Mouse (Mus musculus): ENCODE data around the gene Neurl2. TPM values are rescaled to one million over a fixed set of nuclear protein-coding genes. Genes with fewer than 3 reads are reported as not detected.

Neurl2 gene
- polyA plus RNA-seq, 1 experiment, result 31.7 TPM

- TF ChIP-seq CTCF (IDR thresholded peaks at IDR 0.05; ENCODE audit: borderline replicate concordance, control insufficient read depth, extremely low read depth, insufficient read depth, low read length, poor library complexity), result no peak
- H3K36me3 ChIP-seq (ENCODE audit: control insufficient read depth, insufficient read depth, low read length), result peaks cover 7% of the 10 kb centered on the region; the same call in 1 of the 2 replicates
- H3K4me1 ChIP-seq (replicated peaks; ENCODE audit: control insufficient read depth, insufficient read depth, low read length), result 0 out of 2 replicates have a peak, but pooled peaks cover 2% of the 10 kb centered on the region
- WGBS, result 95% methylated on average over 6 of the region's 6 CpGs
- no peak overlapping the region for H3K27ac ChIP-seq (ENCODE audit: control insufficient read depth, insufficient read depth, low read length)
- H3K27me3 ChIP-seq (ENCODE audit: control insufficient read depth, insufficient read depth, low read length), result no peaks in the 10 kb centered on the region
- H3K4me3 ChIP-seq (ENCODE audit: control insufficient read depth, insufficient read depth, low read length), result no peak overlapping the region
- no peak for DNase-seq
Observed at GRCm38 (mm10) chr2:164821060-164821459, 12.2 kb downstream of the Neurl2 start.

GRCm38 (mm10) chr2:164817703-164818102 lies 15.6 kb downstream of the Neurl2 start:
- Histone ChIP-seq H3K27me3 (ENCODE audit: control insufficient read depth, insufficient read depth, low read length) (no peaks in the 10 kb centered on the region), H3K36me3 (ENCODE audit: control insufficient read depth, insufficient read depth, low read length) (peaks cover 5% of the 10 kb centered on the region; the same call in 1 of the 2 replicates), H3K4me1 (replicated peaks; ENCODE audit: control insufficient read depth, insufficient read depth, low read length) (no peaks in the 10 kb centered on the region), H3K27ac (ENCODE audit: control insufficient read depth, insufficient read depth, low read length) (no peak overlapping the region), H3K4me3 (ENCODE audit: control insufficient read depth, insufficient read depth, low read length) (no peak overlapping the region)
- no peak for DNase-seq
- 97% methylated on average over 5 of the region's 5 CpGs for WGBS
- TF ChIP-seq CTCF (IDR thresholded peaks at IDR 0.05; ENCODE audit: borderline replicate concordance, control insufficient read depth, extremely low read depth, insufficient read depth, low read length, poor library complexity) (no peak), POLR2A (IDR thresholded peaks at IDR 0.05; ENCODE audit: control insufficient read depth, extremely low read depth, insufficient read depth, low read length, poor library complexity) (no peak)

- no peak for DNase-seq
- no peak for TF ChIP-seq POLR2A (IDR thresholded peaks at IDR 0.05; ENCODE audit: control insufficient read depth, extremely low read depth, insufficient read depth, low read length, poor library complexity)
- no peak for TF ChIP-seq CTCF (IDR thresholded peaks at IDR 0.05; ENCODE audit: borderline replicate concordance, control insufficient read depth, extremely low read depth, insufficient read depth, low read length, poor library complexity)
- H3K36me3 ChIP-seq (ENCODE audit: control insufficient read depth, insufficient read depth, low read length), result peaks cover 5% of the 10 kb centered on the region; the same call in 1 of the 2 replicates
- no peak overlapping the region for H3K4me3 ChIP-seq (ENCODE audit: control insufficient read depth, insufficient read depth, low read length)
- no peaks in the 10 kb centered on the region for H3K4me1 ChIP-seq (replicated peaks; ENCODE audit: control insufficient read depth, insufficient read depth, low read length)
- no peaks in the 10 kb centered on the region for H3K27me3 ChIP-seq (ENCODE audit: control insufficient read depth, insufficient read depth, low read length)
- WGBS, result 95% methylated on average over 6 of the region's 6 CpGs
- H3K27ac ChIP-seq (ENCODE audit: control insufficient read depth, insufficient read depth, low read length), result no peak overlapping the region
Observed at GRCm38 (mm10) chr2:164817206-164817605, 16.1 kb downstream of the Neurl2 start.

GRCm38 (mm10) chr2:164815821-164816220 lies 17.4 kb downstream of the Neurl2 start:
- 95% methylated on average over 8 of the region's 8 CpGs for WGBS
- Histone ChIP-seq H3K4me1 (replicated peaks; ENCODE audit: control insufficient read depth, insufficient read depth, low read length) (no peaks in the 10 kb centered on the region), H3K27me3 (ENCODE audit: control insufficient read depth, insufficient read depth, low read length) (no peaks in the 10 kb centered on the region), H3K27ac (ENCODE audit: control insufficient read depth, insufficient read depth, low read length) (no peak overlapping the region), H3K4me3 (ENCODE audit: control insufficient read depth, insufficient read depth, low read length) (no peak overlapping the region), H3K36me3 (ENCODE audit: control insufficient read depth, insufficient read depth, low read length) (peaks cover 4% of the 10 kb centered on the region; the same call in 1 of the 2 replicates)
- DNase-seq, result no peak
- TF ChIP-seq CTCF (IDR thresholded peaks at IDR 0.05; ENCODE audit: borderline replicate concordance, control insufficient read depth, extremely low read depth, insufficient read depth, low read length, poor library complexity) (no peak), POLR2A (IDR thresholded peaks at IDR 0.05; ENCODE audit: control insufficient read depth, extremely low read depth, insufficient read depth, low read length, poor library complexity) (no peak)

- TF ChIP-seq CTCF (IDR thresholded peaks at IDR 0.05; ENCODE audit: borderline replicate concordance, control insufficient read depth, extremely low read depth, insufficient read depth, low read length, poor library complexity) (no peak), POLR2A (IDR thresholded peaks at IDR 0.05; ENCODE audit: control insufficient read depth, extremely low read depth, insufficient read depth, low read length, poor library complexity) (no peak)
- DNase-seq, result no peak
- no peak overlapping the region for H3K4me3 ChIP-seq (ENCODE audit: control insufficient read depth, insufficient read depth, low read length)
- WGBS, result 83% methylated on average over 5 of the region's 5 CpGs
- H3K27me3 ChIP-seq (ENCODE audit: control insufficient read depth, insufficient read depth, low read length), result no peaks in the 10 kb centered on the region
- no peaks in the 10 kb centered on the region for H3K36me3 ChIP-seq (ENCODE audit: control insufficient read depth, insufficient read depth, low read length)
- H3K27ac ChIP-seq (ENCODE audit: control insufficient read depth, insufficient read depth, low read length), result no peak overlapping the region
- H3K4me1 ChIP-seq (replicated peaks; ENCODE audit: control insufficient read depth, insufficient read depth, low read length), result no peaks in the 10 kb centered on the region
Observed at GRCm38 (mm10) chr2:164815348-164815747, 17.9 kb downstream of the Neurl2 start.

GRCm38 (mm10) chr2:164813557-164813956 lies 19.7 kb downstream of the Neurl2 start:
- Histone ChIP-seq H3K36me3 (ENCODE audit: control insufficient read depth, insufficient read depth, low read length) (peaks cover 4% of the 10 kb centered on the region; the same call in 1 of the 2 replicates), H3K27ac (ENCODE audit: control insufficient read depth, insufficient read depth, low read length) (no peak overlapping the region), H3K4me1 (replicated peaks; ENCODE audit: control insufficient read depth, insufficient read depth, low read length) (no peaks in the 10 kb centered on the region), H3K4me3 (ENCODE audit: control insufficient read depth, insufficient read depth, low read length) (no peak overlapping the region), H3K27me3 (ENCODE audit: control insufficient read depth, insufficient read depth, low read length) (no peaks in the 10 kb centered on the region)
- 94% methylated on average over 2 of the region's 2 CpGs for WGBS
- DNase-seq, result no peak
- TF ChIP-seq POLR2A (IDR thresholded peaks at IDR 0.05; ENCODE audit: control insufficient read depth, extremely low read depth, insufficient read depth, low read length, poor library complexity) (no peak), CTCF (IDR thresholded peaks at IDR 0.05; ENCODE audit: borderline replicate concordance, control insufficient read depth, extremely low read depth, insufficient read depth, low read length, poor library complexity) (no peak)

GRCm38 (mm10) chr2:164806614-164807013 lies 26.6 kb downstream of the Neurl2 start:
- Histone ChIP-seq H3K27ac (ENCODE audit: control insufficient read depth, insufficient read depth, low read length) (no peak overlapping the region), H3K36me3 (ENCODE audit: control insufficient read depth, insufficient read depth, low read length) (peaks cover 4% of the 10 kb centered on the region; the same call in 1 of the 2 replicates), H3K4me3 (ENCODE audit: control insufficient read depth, insufficient read depth, low read length) (no peak overlapping the region), H3K4me1 (replicated peaks; ENCODE audit: control insufficient read depth, insufficient read depth, low read length) (peaks cover 14% of the 10 kb centered on the region), H3K27me3 (ENCODE audit: control insufficient read depth, insufficient read depth, low read length) (no peaks in the 10 kb centered on the region)
- no peak for DNase-seq
- 91% methylated on average over 7 of the region's 7 CpGs for WGBS
- TF ChIP-seq CTCF (IDR thresholded peaks at IDR 0.05; ENCODE audit: borderline replicate concordance, control insufficient read depth, extremely low read depth, insufficient read depth, low read length, poor library complexity) (no peak), POLR2A (IDR thresholded peaks at IDR 0.05; ENCODE audit: control insufficient read depth, extremely low read depth, insufficient read depth, low read length, poor library complexity) (no peak)
